Mouse (Mus musculus): ENCODE data around the gene Syndig1. TPM values are rescaled to one million over a fixed set of nuclear protein-coding genes. Genes with fewer than 3 reads are reported as not detected.

Syndig1 gene
- 0.09 and 0.16 TPM in 2 replicates for polyA plus RNA-seq (2012; rRNA removed)

DNA sequence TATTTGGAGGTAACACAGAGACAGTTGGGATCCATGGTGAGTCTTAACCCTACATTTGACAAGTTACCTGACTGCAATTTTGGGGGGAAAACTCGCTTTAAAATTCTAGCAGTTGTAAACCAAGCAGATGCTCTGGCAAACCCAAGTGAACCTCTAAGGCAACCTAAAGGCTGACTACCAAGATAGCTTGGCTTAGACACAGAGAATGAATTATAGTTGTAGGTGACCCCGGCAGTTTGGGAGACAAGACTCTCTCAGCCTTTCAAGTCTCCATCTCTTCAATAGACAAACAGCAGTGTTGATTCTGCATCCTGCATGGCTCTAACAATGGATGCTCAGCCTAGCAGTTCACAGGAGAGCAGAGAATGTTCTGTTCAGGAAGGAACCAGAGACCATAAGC, at the start of gene Syndig1:
Gene Syndig1, plus strand, starts transcription at position 301 of the 400 bp plus-strand sequence.

DNA sequence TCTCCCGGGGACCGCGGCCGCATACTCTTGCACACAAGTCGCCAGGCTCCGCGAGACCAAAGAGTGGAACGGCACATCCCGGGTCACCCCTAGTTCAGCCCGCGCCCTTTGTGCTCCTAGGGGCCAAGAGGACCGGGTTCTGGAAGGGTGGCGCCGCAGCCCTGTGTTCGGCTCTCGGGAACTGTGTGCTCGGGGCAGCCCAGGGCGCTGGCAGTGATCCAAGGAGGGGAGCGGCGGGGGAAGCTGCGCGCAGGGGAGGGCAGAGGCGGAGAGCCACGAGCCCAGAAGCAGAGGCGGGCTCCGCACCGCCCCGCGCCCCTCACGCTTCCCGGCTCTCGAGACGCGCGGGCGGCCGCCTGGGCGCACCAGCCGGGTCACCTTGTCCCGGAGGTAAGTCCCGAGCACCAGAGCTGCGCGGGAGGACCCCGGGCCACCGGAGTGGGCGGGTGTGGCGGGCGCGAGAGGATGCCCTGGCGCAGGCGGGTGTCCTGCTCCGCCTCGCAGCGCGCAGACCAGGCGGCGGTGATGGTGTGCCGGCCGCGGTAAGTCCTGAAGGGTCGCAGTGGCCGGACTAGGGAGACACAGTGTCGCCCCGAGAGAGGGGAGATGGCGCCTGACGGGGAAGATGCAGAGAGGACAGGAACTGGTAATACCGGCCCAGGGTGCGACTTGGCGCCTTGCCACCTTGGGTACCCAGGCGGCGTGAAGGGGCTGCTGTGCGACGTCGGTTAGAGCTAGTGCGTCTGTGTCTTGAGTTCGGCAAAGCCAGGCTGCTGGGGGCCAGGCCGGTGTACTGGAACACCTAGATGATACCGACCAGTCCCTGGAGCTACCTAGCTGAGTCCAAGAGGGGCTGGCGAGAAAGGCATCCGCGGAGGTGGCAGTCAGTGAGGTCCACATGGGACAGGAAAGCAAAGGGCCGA, 1.8 kb downstream of the Syndig1 start, which contains the start of gene C530025M09Rik:
Gene C530025M09Rik, minus strand, starts transcription at position 678 of the 923 bp plus-strand sequence.

Other genes with a start within 250 kb of the Syndig1 start
- not detected in 2 replicates for gene C530025M09Rik, start 2.0 kb downstream of the Syndig1 start, polyA plus RNA-seq (2012; rRNA removed)